Mouse (Mus musculus): ENCODE results near the gene Flvcr2. TPM values are rescaled to one million over a fixed set of nuclear protein-coding genes. Genes with fewer than 3 reads are reported as not detected.
A peak's percentile ranks its signal among the peaks of the same experiment; 100 is the strongest.
"Not testable (repeated sequence)": the region's sequence is repeated elsewhere in the genome, so short reads cannot be mapped to it uniquely, and the experiment has no call there.

Gene Flvcr2
- 0.16 TPM for polyA plus RNA-seq (2012; fragmentation: generic; extraction: Trizol)
- long read RNA-seq, experiment 1 = 0 reads
- long read RNA-seq, experiment 2 = 0 reads

GRCm38 (mm10) chr12:85745827-85746695 is at the start of gene Flvcr2:
Gene Flvcr2 (plus strand): TSS chr12:85746539.
- no peaks in the 10 kb centered on the region for H3K79me2 ChIP-seq (ENCODE audit: control insufficient read depth, insufficient read depth)
- H3K27me3 ChIP-seq (ENCODE audit: control insufficient read depth, insufficient read depth, insufficient read length) = peaks cover 17% of the 10 kb centered on the region
- H3K79me3 ChIP-seq (ENCODE audit: low read depth) = no peaks in the 10 kb centered on the region
- H3ac ChIP-seq (ENCODE audit: control insufficient read depth, insufficient read length, low read depth) = peak within 1 kb of the TSS; percentile 63
- TF ChIP-seq CTCF (IDR thresholded peaks at IDR 0.05; ENCODE audit: control insufficient read depth, insufficient read depth, insufficient read length) (peak; percentile 87), MYOD1 (IDR thresholded peaks at IDR 0.05; ENCODE audit: control insufficient read depth, insufficient read length, low read depth) (no peak), CEBPB (IDR thresholded peaks at IDR 0.05; ENCODE audit: low read depth) (peak; percentile 52), USF1 (IDR thresholded peaks at IDR 0.05; ENCODE audit: low read depth) (peak; percentile 54), FOSL1 (IDR thresholded peaks at IDR 0.05; ENCODE audit: insufficient read depth, low read length, poor library complexity, severe bottlenecking) (peak; percentile 28), MAX (IDR thresholded peaks at IDR 0.05) (no peak), MYOG (IDR thresholded peaks at IDR 0.05; ENCODE audit: control insufficient read depth, extremely low read depth, insufficient read length) (no peak)
- H3K4me3 ChIP-seq (ENCODE audit: insufficient read depth, poor library complexity, severe bottlenecking) = no peak within 1 kb of the TSS
- no peaks in the 10 kb centered on the region for H3K36me3 ChIP-seq (ENCODE audit: control insufficient read depth, insufficient read depth)

GRCm38 (mm10) chr12:85698179-85698578 is 48.2 kb upstream of the Flvcr2 start:
- H3ac ChIP-seq (ENCODE audit: control insufficient read depth, insufficient read length, low read depth); H3K79me3 ChIP-seq (ENCODE audit: low read depth); H3K79me2 ChIP-seq (ENCODE audit: control insufficient read depth, insufficient read depth); H3K4me3 ChIP-seq (ENCODE audit: insufficient read depth, poor library complexity, severe bottlenecking); H3K27me3 ChIP-seq (ENCODE audit: control insufficient read depth, insufficient read depth, insufficient read length); H3K36me3 ChIP-seq (ENCODE audit: control insufficient read depth, insufficient read depth): not testable (repeated sequence)

- H3K79me2 ChIP-seq (ENCODE audit: control insufficient read depth, insufficient read depth) = no peaks in the 10 kb centered on the region
- no peaks in the 10 kb centered on the region for H3K79me3 ChIP-seq (ENCODE audit: low read depth)
- no peak overlapping the region for H3ac ChIP-seq (ENCODE audit: control insufficient read depth, insufficient read length, low read depth)
- no peak overlapping the region for H3K4me3 ChIP-seq (ENCODE audit: insufficient read depth, poor library complexity, severe bottlenecking)
- no peaks in the 10 kb centered on the region for H3K27me3 ChIP-seq (ENCODE audit: control insufficient read depth, insufficient read depth, insufficient read length)
- TF ChIP-seq FOSL1 (IDR thresholded peaks at IDR 0.05; ENCODE audit: insufficient read depth, low read length, poor library complexity, severe bottlenecking) (no peak), CEBPB (IDR thresholded peaks at IDR 0.05; ENCODE audit: low read depth) (no peak), MAX (IDR thresholded peaks at IDR 0.05) (no peak), CTCF (IDR thresholded peaks at IDR 0.05; ENCODE audit: control insufficient read depth, insufficient read depth, insufficient read length) (no peak), MYOG (IDR thresholded peaks at IDR 0.05; ENCODE audit: control insufficient read depth, extremely low read depth, insufficient read length) (no peak), USF1 (IDR thresholded peaks at IDR 0.05; ENCODE audit: low read depth) (no peak), MYOD1 (IDR thresholded peaks at IDR 0.05; ENCODE audit: control insufficient read depth, insufficient read length, low read depth) (no peak)
- H3K36me3 ChIP-seq (ENCODE audit: control insufficient read depth, insufficient read depth) = no peaks in the 10 kb centered on the region
Observed at GRCm38 (mm10) chr12:85700191-85700841, 46.0 kb upstream of the Flvcr2 start.

- Histone ChIP-seq H3ac (ENCODE audit: control insufficient read depth, insufficient read length, low read depth) (no peak overlapping the region), H3K36me3 (ENCODE audit: control insufficient read depth, insufficient read depth) (no peaks in the 10 kb centered on the region), H3K27me3 (ENCODE audit: control insufficient read depth, insufficient read depth, insufficient read length) (no peaks in the 10 kb centered on the region), H3K4me3 (ENCODE audit: insufficient read depth, poor library complexity, severe bottlenecking) (no peak overlapping the region), H3K79me2 (ENCODE audit: control insufficient read depth, insufficient read depth) (no peaks in the 10 kb centered on the region), H3K79me3 (ENCODE audit: low read depth) (no peaks in the 10 kb centered on the region)
- TF ChIP-seq MYOD1 (IDR thresholded peaks at IDR 0.05; ENCODE audit: control insufficient read depth, insufficient read length, low read depth) = no peak
- TF ChIP-seq USF1 (IDR thresholded peaks at IDR 0.05; ENCODE audit: low read depth) = no peak
- TF ChIP-seq MAX (IDR thresholded peaks at IDR 0.05) = no peak
- TF ChIP-seq CEBPB (IDR thresholded peaks at IDR 0.05; ENCODE audit: low read depth) = no peak
- TF ChIP-seq FOSL1 (IDR thresholded peaks at IDR 0.05; ENCODE audit: insufficient read depth, low read length, poor library complexity, severe bottlenecking) = no peak
- no peak for TF ChIP-seq MYOG (IDR thresholded peaks at IDR 0.05; ENCODE audit: control insufficient read depth, extremely low read depth, insufficient read length)
- no peak for TF ChIP-seq CTCF (IDR thresholded peaks at IDR 0.05; ENCODE audit: control insufficient read depth, insufficient read depth, insufficient read length)
Observed at GRCm38 (mm10) chr12:85700842-85701223, 45.5 kb upstream of the Flvcr2 start.

GRCm38 (mm10) chr12:85702166-85703055 is 43.9 kb upstream of the Flvcr2 start:
- Histone ChIP-seq H3K36me3 (ENCODE audit: control insufficient read depth, insufficient read depth) (no peaks in the 10 kb centered on the region), H3ac (ENCODE audit: control insufficient read depth, insufficient read length, low read depth) (no peak overlapping the region), H3K4me3 (ENCODE audit: insufficient read depth, poor library complexity, severe bottlenecking) (no peak overlapping the region), H3K27me3 (ENCODE audit: control insufficient read depth, insufficient read depth, insufficient read length) (peaks cover 2% of the 10 kb centered on the region), H3K79me3 (ENCODE audit: low read depth) (no peaks in the 10 kb centered on the region), H3K79me2 (ENCODE audit: control insufficient read depth, insufficient read depth) (no peaks in the 10 kb centered on the region)
- TF ChIP-seq CEBPB (IDR thresholded peaks at IDR 0.05; ENCODE audit: low read depth) (no peak), CTCF (IDR thresholded peaks at IDR 0.05; ENCODE audit: control insufficient read depth, insufficient read depth, insufficient read length) (no peak), MYOG (IDR thresholded peaks at IDR 0.05; ENCODE audit: control insufficient read depth, extremely low read depth, insufficient read length) (no peak), MAX (IDR thresholded peaks at IDR 0.05) (no peak), FOSL1 (IDR thresholded peaks at IDR 0.05; ENCODE audit: insufficient read depth, low read length, poor library complexity, severe bottlenecking) (no peak), USF1 (IDR thresholded peaks at IDR 0.05; ENCODE audit: low read depth) (no peak), MYOD1 (IDR thresholded peaks at IDR 0.05; ENCODE audit: control insufficient read depth, insufficient read length, low read depth) (no peak)
